Mouse (Mus musculus) heart, adult 2 months (tissue): ENCODE data around the gene Pold4. TPM values are rescaled to one million over a fixed set of nuclear protein-coding genes. Genes with fewer than 3 reads are reported as not detected.

ENCODE experiments used
- DNase-seq, 2 experiments: peaks; one replicate each; pipeline ENCODE4 v3.0.0; 2021
- H3K27ac ChIP-seq: fragments of 200-600 bp; 2 replicates; pipeline ENCODE4 v1.8.1; 2022
- H3K27me3 ChIP-seq: fragments of 200-500 bp; 2 replicates; pipeline ENCODE4 v1.6.1; 2012; ENCODE audit warnings: mild to moderate bottlenecking, low read length, inconsistent platforms, mixed read lengths; ENCODE audit not compliant: control insufficient read depth, insufficient read depth
- H3K36me3 ChIP-seq: fragments of 200-500 bp; 2 replicates; pipeline ENCODE4 v1.6.1; 2012; ENCODE audit warnings: low read length, inconsistent platforms; ENCODE audit not compliant: control insufficient read depth, insufficient read depth
- H3K4me1 ChIP-seq: fragments of 200-500 bp; 2 replicates; pipeline ENCODE4 v1.6.1; 2011; ENCODE audit warnings: low read length; ENCODE audit not compliant: control insufficient read depth, insufficient read depth
- H3K4me3 ChIP-seq: fragments of 200-600 bp; 2 replicates; pipeline ENCODE4 v1.8.1; 2022
- H3K79me2 ChIP-seq: fragments of 200-500 bp; replicated peaks from 2 replicates; pipeline ENCODE4 v1.6.1; 2012; ENCODE audit warnings: mild to moderate bottlenecking, inconsistent platforms, low read length, moderate library complexity, mixed read lengths; ENCODE audit not compliant: control insufficient read depth, insufficient read depth
- H3K9ac ChIP-seq: fragments of 200-500 bp; 2 replicates; pipeline ENCODE4 v1.6.1; 2012; ENCODE audit warnings: low read depth, mild to moderate bottlenecking, control low read depth, inconsistent platforms, low read length, mixed read lengths
- CTCF ChIP-seq: fragments of 200-600 bp; IDR thresholded peaks from 2 replicates; pipeline ENCODE4 v1.8.1; 2022; ENCODE audit warnings: antibody characterized with exemption, mild to moderate bottlenecking, moderate library complexity
- EP300 ChIP-seq: fragments of 200-500 bp; IDR thresholded peaks from 2 replicates; pipeline ENCODE4 v1.6.1; 2011; ENCODE audit warnings: low read depth, low read length, control low read depth; ENCODE audit not compliant: insufficient read depth
- POLR2A ChIP-seq: fragments of 200-500 bp; IDR thresholded peaks from 2 replicates; pipeline ENCODE4 v1.6.1; 2011; ENCODE audit warnings: mild to moderate bottlenecking, low read depth, low read length, control low read depth; ENCODE audit not compliant: insufficient read depth
- WGBS: fragments of 180-500 bp; shearing (Covaris S2); methylation state at CpG from one replicate; pipeline ENCODE4 v1.1.7; 2018; 5-methylcytosine and 5-hydroxymethylcytosine counted together
- intact Hi-C: fragments of 180-260 bp; cut with DNase I; formaldehyde crosslinking; loops from one replicate; pipeline ENCODE4 v1.15.1; 2025
- polyA plus RNA-seq: library from polyadenylated mRNA; depleted of rRNA; stranded (reverse); fragments of >200 nt; gene quantifications from 2 replicates; pipeline ENCODE4 v1.2.3, GENCODE M21; 2012
- total RNA-seq, 2 experiments: library from RNA; stranded (reverse); gene quantifications; 2 replicates each; pipeline ENCODE4 v1.2.3; 2021

Gene Pold4
- total and polyA plus RNA-seq, 3 experiments = 9.2 to 48.1 (median 12.0) TPM

DNA sequence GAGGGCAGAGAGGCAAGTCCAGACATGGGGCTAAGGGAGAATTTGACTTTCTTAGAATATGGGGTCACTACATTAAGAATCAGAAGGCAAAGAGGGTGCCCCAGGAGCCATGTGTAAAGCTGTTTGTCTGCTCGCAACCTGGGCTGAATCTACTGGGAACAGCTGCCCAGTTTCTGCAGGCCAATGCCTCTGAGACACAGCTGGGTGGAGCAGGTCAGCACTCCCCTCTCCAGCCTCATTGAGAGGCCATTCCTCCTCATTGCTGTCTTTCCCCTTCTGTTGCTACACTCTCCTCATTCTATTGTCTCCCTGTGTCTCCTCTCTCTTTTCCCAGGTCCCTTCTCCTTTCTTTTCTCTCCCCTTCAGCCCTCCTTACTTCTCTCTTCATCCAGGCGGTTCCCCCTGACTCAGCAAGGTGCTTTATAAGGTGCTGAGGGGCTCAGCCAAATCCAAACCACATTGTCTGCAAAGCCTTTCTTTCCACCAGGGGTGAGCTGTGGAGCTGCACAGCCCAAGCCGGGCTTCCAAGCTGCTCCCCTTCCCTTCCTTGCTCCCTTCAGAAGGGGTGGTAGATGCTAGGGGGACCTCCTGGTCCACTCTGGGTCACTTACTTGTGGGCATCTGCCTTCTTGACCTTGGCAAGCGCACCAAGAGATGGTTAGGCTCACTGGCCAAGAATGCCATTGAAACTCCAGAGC is 19.7 kb upstream of the Pold4 start:
- 75% methylated on average over 4 of the region's 4 CpGs for WGBS
- intact Hi-C loops = no loop called here
- Histone ChIP-seq H3K9ac (no peak overlapping the region), H3K4me1 (peaks cover 8% of the 10 kb centered on the region), H3K4me3 (no peak overlapping the region), H3K27me3 (no peaks in the 10 kb centered on the region), H3K36me3 (no peaks in the 10 kb centered on the region), H3K79me2 (no peaks in the 10 kb centered on the region), H3K27ac (no peak overlapping the region)
- DNase-seq = no peak
- TF ChIP-seq EP300 = no peak
- TF ChIP-seq POLR2A = no peak
- TF ChIP-seq CTCF = no peak

- no peak for TF ChIP-seq POLR2A
- TF ChIP-seq EP300 = no peak
- no peak for TF ChIP-seq CTCF
- no peaks in the 10 kb centered on the region for H3K27me3 ChIP-seq
- H3K4me1 ChIP-seq = peaks cover 8% of the 10 kb centered on the region
- intact Hi-C loops = no loop called here
- no peak overlapping the region for H3K27ac ChIP-seq
- no peak overlapping the region for H3K9ac ChIP-seq
- H3K36me3 ChIP-seq = no peaks in the 10 kb centered on the region
- no peak for DNase-seq
- no peaks in the 10 kb centered on the region for H3K79me2 ChIP-seq
- no peak overlapping the region for H3K4me3 ChIP-seq
- WGBS = 18% methylated on average over 9 of the region's 9 CpGs
Measured at GRCm38 (mm10) chr19:4213524-4213974, 18.1 kb upstream of the Pold4 start.

- H3K79me2 ChIP-seq = no peaks in the 10 kb centered on the region
- intact Hi-C loops = no loop called here
- H3K36me3 ChIP-seq = no peaks in the 10 kb centered on the region
- peak within 1 kb of the TSS; percentile 72 for H3K4me3 ChIP-seq
- WGBS = 2% methylated on average over 48 of the region's 49 CpGs
- peaks cover 8% of the 10 kb centered on the region for H3K4me1 ChIP-seq
- peak within 1 kb of the TSS; percentile 97 for H3K9ac ChIP-seq
- no peak for TF ChIP-seq EP300
- H3K27ac ChIP-seq = peak within 1 kb of the TSS; percentile 71
- H3K27me3 ChIP-seq = no peaks in the 10 kb centered on the region
- peak; percentile 73 to 77 for DNase-seq
Measured at GRCm38 (mm10) chr19:4214071-4214770, 17.5 kb upstream of the Pold4 start, which contains the start of the genes Clcf1 and AC109138.7. Clcf1 (plus strand) TSS chr19:4214238. AC109138.7 (plus strand) TSS chr19:4214357.

- no peak for DNase-seq
- Histone ChIP-seq H3K27me3 (no peaks in the 10 kb centered on the region), H3K79me2 (no peaks in the 10 kb centered on the region), H3K4me1 (peaks cover 8% of the 10 kb centered on the region), H3K27ac (peak overlapping the region; percentile 71), H3K9ac (peak overlapping the region; percentile 97), H3K36me3 (no peaks in the 10 kb centered on the region), H3K4me3 (peak overlapping the region; percentile 72)
- intact Hi-C loops = no loop called here
- under 1% methylated on average over 71 of the region's 81 CpGs for WGBS
- no peak for TF ChIP-seq POLR2A
- TF ChIP-seq EP300 = no peak
- TF ChIP-seq CTCF = no peak
Measured at GRCm38 (mm10) chr19:4214771-4215450, 16.8 kb upstream of the Pold4 start.

DNA sequence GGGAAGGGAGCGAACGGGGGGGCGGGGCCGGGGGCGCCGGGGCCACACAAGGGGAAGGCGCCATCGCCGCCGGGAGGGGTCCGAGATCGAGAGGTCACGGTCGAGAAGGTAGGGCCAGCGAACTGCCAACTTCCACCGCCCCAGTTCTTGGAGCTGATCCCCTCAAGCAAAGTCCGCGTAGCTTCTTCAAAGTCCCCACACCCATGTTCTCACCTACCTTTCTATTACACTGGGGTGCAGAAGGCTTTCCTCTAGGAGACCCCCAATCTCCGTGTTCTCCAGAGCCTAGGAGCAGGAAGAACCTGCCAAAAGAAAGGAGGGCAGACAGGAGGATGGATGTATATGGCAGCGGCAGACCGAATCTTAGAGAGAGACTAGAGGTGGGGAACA is 16.3 kb upstream of the Pold4 start:
- H3K27me3 ChIP-seq = no peaks in the 10 kb centered on the region
- no peak for DNase-seq
- peaks cover 8% of the 10 kb centered on the region for H3K4me1 ChIP-seq
- H3K36me3 ChIP-seq = no peaks in the 10 kb centered on the region
- 4% methylated on average over 20 of the region's 21 CpGs for WGBS
- H3K79me2 ChIP-seq = no peaks in the 10 kb centered on the region
- TF ChIP-seq EP300 = no peak
- TF ChIP-seq CTCF = no peak
- TF ChIP-seq POLR2A = no peak
- no peak overlapping the region; the same call in 1 of the 2 replicates for H3K27ac ChIP-seq
- peak overlapping the region; percentile 72 for H3K4me3 ChIP-seq
- peak overlapping the region; percentile 97 for H3K9ac ChIP-seq
- intact Hi-C loops = no loop called here
